Mouse (Mus musculus) G1E-ER4 (cell line): ENCODE measurements around the gene Olfr596. TPM values are rescaled to one million over a fixed set of nuclear protein-coding genes. Genes with fewer than 3 reads are reported as not detected.
"Not testable (repeated sequence)": the region's sequence is repeated elsewhere in the genome, so short reads cannot be mapped to it uniquely, and the experiment has no call there.

Experiments
- GATA1 ChIP-seq: IDR thresholded peaks from one replicate; pipeline ENCODE4 v1.8.0; 2012; ENCODE audit warnings: low read length, inconsistent platforms
- polyA plus RNA-seq: library from polyadenylated mRNA; stranded (reverse); fragments of >175 nt; gene quantifications from 2 replicates; pipeline ENCODE4 v1.2.3, GENCODE M21; 2012

Gene Olfr596
- polyA plus RNA-seq: not detected in 2 replicates

DNA sequence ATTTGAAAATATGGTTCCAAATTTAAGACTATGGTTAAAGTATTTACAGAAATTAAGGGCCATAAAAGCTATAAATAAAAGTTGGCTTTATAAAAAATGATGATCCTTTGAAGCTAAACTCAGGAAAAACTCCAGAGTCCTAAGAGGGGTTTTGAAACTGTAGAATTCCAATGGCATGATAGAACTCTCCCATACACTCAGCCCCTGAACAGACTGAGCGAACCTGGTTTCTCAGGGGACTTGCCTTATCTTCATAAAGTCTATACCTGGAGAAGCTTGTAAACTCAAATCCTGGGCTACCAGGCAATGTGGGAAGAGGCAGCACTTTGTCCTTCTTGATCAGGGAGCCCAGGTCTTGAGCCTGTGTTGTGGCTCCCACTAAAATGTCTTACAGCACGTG is at the start of gene Olfr596:
Gene Olfr596 (plus strand): TSS at position 301 of the 400 bp plus-strand sequence.
- not testable (repeated sequence) for TF ChIP-seq GATA1

DNA sequence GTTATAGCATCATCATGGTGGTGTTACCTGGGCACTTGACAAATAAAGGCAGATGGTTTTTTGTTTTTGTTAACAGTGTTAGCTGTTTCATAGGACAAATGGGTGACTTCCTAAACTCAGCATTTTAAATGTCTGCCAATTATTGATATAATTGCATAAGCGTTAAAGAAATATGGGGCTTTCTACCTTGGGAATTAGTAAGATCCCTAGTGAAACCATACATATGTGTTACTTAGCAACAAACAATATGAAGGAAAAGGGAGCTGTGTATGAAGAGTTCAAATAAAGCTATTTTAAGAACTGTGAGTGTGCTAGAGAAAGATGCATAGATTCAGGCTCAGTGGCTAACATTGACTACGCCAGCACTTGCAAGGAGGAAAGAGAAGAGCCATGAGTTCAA is 10.6 kb downstream of the Olfr596 start, which contains the start of gene Olfr597:
Gene Olfr597 (plus strand): TSS at position 301 of the 400 bp plus-strand sequence.
- TF ChIP-seq GATA1: not testable (repeated sequence)

DNA sequence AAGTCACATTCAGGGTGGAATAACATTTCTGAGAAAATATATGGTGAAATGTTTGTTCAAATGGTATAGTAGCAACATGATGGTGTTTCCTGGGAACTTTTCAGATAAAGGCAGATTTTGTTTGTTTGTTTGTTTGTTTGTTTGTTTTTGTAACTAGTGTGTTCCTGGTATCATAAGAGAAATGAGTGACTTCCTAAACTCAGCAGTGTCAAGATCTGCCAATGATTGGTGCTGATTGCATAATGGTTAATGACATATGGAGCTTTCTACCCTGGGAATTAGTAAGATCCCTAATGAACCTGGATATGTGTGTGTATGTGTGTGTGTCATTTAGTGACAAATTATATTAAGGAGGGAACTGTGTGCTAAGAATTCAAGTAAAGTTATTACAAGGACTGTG is 17.8 kb downstream of the Olfr596 start, which contains the start of gene Olfr598:
Gene Olfr598 (plus strand): TSS at position 301 of the 400 bp plus-strand sequence.
- no peak for TF ChIP-seq GATA1

DNA sequence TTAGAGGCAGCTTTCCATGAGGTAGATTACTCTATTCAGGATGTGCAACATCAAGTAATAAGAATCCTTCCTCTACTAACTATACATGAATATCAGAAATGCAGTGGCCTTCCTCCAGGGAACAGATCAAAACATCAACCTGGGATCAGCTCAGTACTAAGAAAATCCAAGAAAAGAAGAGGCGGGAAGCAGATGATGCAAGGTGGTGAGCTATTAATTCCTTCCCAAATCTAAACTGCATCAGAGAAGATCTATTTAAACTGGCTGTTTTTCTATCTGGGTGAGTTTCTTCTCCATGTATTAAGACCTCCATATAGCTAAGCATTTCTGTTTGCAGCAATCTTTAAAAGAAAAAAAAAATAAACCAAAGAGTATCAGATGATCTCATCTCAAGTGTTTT is 30.2 kb downstream of the Olfr596 start, which contains the start of gene Olfr599:
Gene Olfr599 (plus strand): TSS at position 301 of the 400 bp plus-strand sequence.
- TF ChIP-seq GATA1: no peak

DNA sequence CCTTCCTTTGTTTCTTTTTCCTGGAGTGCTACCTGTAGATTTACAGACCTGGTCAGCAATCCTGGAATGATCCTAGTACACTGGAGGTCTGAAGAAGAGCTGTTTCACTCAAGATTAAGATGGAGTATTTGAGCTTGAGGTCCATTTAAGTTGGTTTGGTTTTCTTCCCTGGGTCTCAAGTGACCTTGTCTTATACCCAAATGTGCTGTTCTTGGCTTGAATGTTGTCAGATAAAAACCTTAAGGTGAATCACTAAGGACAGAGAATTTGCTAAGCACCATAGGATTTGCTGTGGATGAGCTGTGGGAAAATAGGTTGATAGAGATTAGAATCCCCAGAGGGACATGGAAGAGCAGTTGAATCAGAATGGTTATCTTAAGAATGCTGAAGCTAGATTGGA is 44.1 kb downstream of the Olfr596 start, which contains the start of gene Olfr600:
Gene Olfr600 (minus strand): TSS at position 101 of the 400 bp plus-strand sequence.
- no peak for TF ChIP-seq GATA1

Other genes with a start within 250 kb of the Olfr596 start
- gene Olfr584, start 223.8 kb upstream of the Olfr596 start, polyA plus RNA-seq: not detected in 2 replicates
- gene Olfr585, start 207.9 kb upstream of the Olfr596 start, polyA plus RNA-seq: not detected in 2 replicates
- not detected in 2 replicates for gene Olfr586, start 180.0 kb upstream of the Olfr596 start, polyA plus RNA-seq
- gene Olfr588-ps1, start 164.8 kb upstream of the Olfr596 start, polyA plus RNA-seq: not detected in 2 replicates
- not detected in 2 replicates for gene Olfr589, start 149.3 kb upstream of the Olfr596 start, polyA plus RNA-seq
- not detected in 2 replicates for gene Olfr591, start 127.3 kb upstream of the Olfr596 start, polyA plus RNA-seq
- gene Olfr592, start 120.8 kb upstream of the Olfr596 start, polyA plus RNA-seq: not detected in 2 replicates
- gene Olfr593, start 93.8 kb upstream of the Olfr596 start, polyA plus RNA-seq: not detected in 2 replicates
- not detected in 2 replicates for gene Olfr594, start 88.7 kb upstream of the Olfr596 start, polyA plus RNA-seq
- not detected in 2 replicates for gene Usp17ld, start 53.1 kb upstream of the Olfr596 start, polyA plus RNA-seq
- gene Olfr597, start 10.7 kb downstream of the Olfr596 start, polyA plus RNA-seq: not detected in 2 replicates
- not detected in 2 replicates for gene Olfr598, start 17.9 kb downstream of the Olfr596 start, polyA plus RNA-seq
- gene Olfr599, start 30.3 kb downstream of the Olfr596 start, polyA plus RNA-seq: not detected in 2 replicates
- gene Olfr600, start 44.0 kb downstream of the Olfr596 start, polyA plus RNA-seq: not detected in 2 replicates
- gene Olfr601, start 57.0 kb downstream of the Olfr596 start, polyA plus RNA-seq: not detected in 2 replicates
- gene Olfr603, start 80.5 kb downstream of the Olfr596 start, polyA plus RNA-seq: not detected in 2 replicates
- gene Usp17lc, start 109.4 kb downstream of the Olfr596 start, polyA plus RNA-seq: not detected in 2 replicates
- gene Olfr605, start 139.8 kb downstream of the Olfr596 start, polyA plus RNA-seq: not detected in 2 replicates
- gene Olfr606, start 143.4 kb downstream of the Olfr596 start, polyA plus RNA-seq: not detected in 2 replicates
- gene Olfr607, start 158.5 kb downstream of the Olfr596 start, polyA plus RNA-seq: not detected in 2 replicates
- gene Olfr608, start 164.2 kb downstream of the Olfr596 start, polyA plus RNA-seq: not detected in 2 replicates
- not detected in 2 replicates for gene Olfr609, start 192.4 kb downstream of the Olfr596 start, polyA plus RNA-seq
- not detected in 2 replicates for gene Olfr610, start 206.5 kb downstream of the Olfr596 start, polyA plus RNA-seq
- not detected in 2 replicates for gene Olfr611, start 215.2 kb downstream of the Olfr596 start, polyA plus RNA-seq
- gene Olfr612, start 237.1 kb downstream of the Olfr596 start, polyA plus RNA-seq: not detected in 2 replicates
- gene Olfr613, start 242.4 kb downstream of the Olfr596 start, polyA plus RNA-seq: not detected in 2 replicates